Mouse (Mus musculus) testis, adult 2 months (tissue): Measurements from ENCODE around the gene Sim1.

Experiments
- CTCF ChIP-seq: fragments of 200-500 bp; IDR thresholded peaks from 2 replicates; pipeline ENCODE4 v1.5.1; 2012; ENCODE audit warnings: low read depth, mild to moderate bottlenecking, inconsistent platforms, low read length, moderate library complexity; ENCODE audit not compliant: control insufficient read depth, insufficient read depth, insufficient replicate concordance
- POLR2A ChIP-seq: fragments of 200-500 bp; IDR thresholded peaks from 2 replicates; pipeline ENCODE4 v1.6.1; 2012; ENCODE audit warnings: low read depth, mild to moderate bottlenecking, inconsistent platforms, low read length, moderate library complexity; ENCODE audit not compliant: control insufficient read depth

- no peak for TF ChIP-seq CTCF
- no peak for TF ChIP-seq POLR2A
Measured at GRCm38 (mm10) chr10:50882366-50882765, 12.2 kb upstream of the Sim1 start.
